ENCODE assay signal across 7 mouse cellular contexts in genomic region chr11:116581376-116581814, GRCm38 (mm10). TPM values are rescaled to one million over a fixed set of nuclear protein-coding genes. Genes with fewer than 3 reads are reported as not detected.
DNase-seq lines count a peak whose midpoint lies in the region; ATAC-seq lines count a peak whose summit lies in the region.

Gene Ube2o, minus strand, starts transcription at chr11:116581447.

- H3K36me3 ChIP-seq in intestine, embryonic 15.5 days: no peaks in the 10 kb centered on the region

- H3K27me3 ChIP-seq in intestine, embryonic 15.5 days (replicated peaks): no peaks in the 10 kb centered on the region

- peak within 1 kb of the TSS; percentile 40 for H3K27ac ChIP-seq in intestine, embryonic 15.5 days

- intact Hi-C loops in gastrocnemius, postnatal 36 days (cut with DNase I): no loop called here
- intact Hi-C loops in left cerebral cortex, postnatal 14 days (cut with DNase I): no loop called here

- H3K4me1 ChIP-seq in intestine, embryonic 15.5 days (replicated peaks): peaks cover 9% of the 10 kb centered on the region

- DNase-seq in adrenal gland, adult 8-10 months: peak; percentile 72
- peak; percentile 93 for DNase-seq in embryo, embryonic 11 days
- peak; percentile 75 to 81 for DNase-seq in gastrocnemius, postnatal 36 days
- peak; percentile 85 to 90 for DNase-seq in left cerebral cortex, postnatal 14 days (ENCODE audit: low spot score in 2 of 2)
- peak; percentile 90 for DNase-seq in mesoderm, embryonic 11.5 days (ENCODE audit: low read depth, low spot score)
- DNase-seq in right cerebral cortex, postnatal 4 days: peak; percentile 88

- WGBS in intestine, embryonic 15.5 days: under 1% methylated on average over 34 of the region's 51 CpGs

- peak within 1 kb of the TSS; percentile 94 for H3K4me3 ChIP-seq in intestine, embryonic 15.5 days (replicated peaks)

- peak; percentile 93 for ATAC-seq in intestine, embryonic 15.5 days

- peak within 1 kb of the TSS; percentile 96 for H3K4me2 ChIP-seq in intestine, embryonic 15.5 days (replicated peaks)

- H3K9me3 ChIP-seq in intestine, embryonic 15.5 days: no peaks in the 10 kb centered on the region

- peak within 1 kb of the TSS; percentile 87 for H3K9ac ChIP-seq in intestine, embryonic 15.5 days

RNA-seq across cellular contexts. Expression of gene Ube2o, which starts in this region (rescaled TPM):
- 10 to 100 TPM; 26.5 to 38.4 (median 33.9) TPM for total RNA-seq in adrenal gland, adult 8-10 months (2022)
- 10 to 100 TPM; 18.4 to 20.4 TPM for total RNA-seq in gastrocnemius, postnatal 36 days (2021)
- 8.4 and 8.8 TPM in 2 replicates for polyA plus RNA-seq in intestine, embryonic 15.5 days (2015; fragmentation: Nextera tagmentation; extraction: Ambion mirVana)
- 100 to 1,000 TPM; 134 to 139 TPM for total RNA-seq in left cerebral cortex, postnatal 14 days (2021)

Comparison
In these comparisons a context has a peak if more than half of its experiments do, and no peak if none do; other contexts are left out.
1. Peak in every context shown above with its lines: DNase-seq, ATAC-seq, H3K4me3 ChIP-seq and H3K27ac ChIP-seq.